33 mouse cellular contexts compared by ENCODE assay signal in the genomic region with DNA sequence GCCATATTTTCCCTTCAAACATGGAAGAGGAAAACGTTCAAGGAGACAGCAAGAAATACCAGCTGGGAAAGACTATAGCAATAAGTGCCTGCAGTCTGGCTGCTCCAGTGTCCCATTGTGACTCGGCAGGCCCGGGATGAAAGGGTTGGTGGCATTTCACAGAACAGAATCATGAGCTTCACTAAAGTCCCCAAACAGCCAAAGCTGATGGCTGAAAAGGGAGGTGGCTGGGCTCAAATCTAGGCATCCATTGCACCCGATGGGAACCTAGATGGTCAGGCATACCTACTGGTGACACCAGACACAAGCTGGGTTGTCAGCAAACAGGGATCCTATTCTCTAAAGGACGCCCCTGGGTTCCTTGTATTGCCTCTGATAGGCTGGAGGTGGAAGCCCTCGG. TPM values are rescaled to one million over a fixed set of nuclear protein-coding genes. Genes with fewer than 3 reads are reported as not detected.
DNase-seq lines count a peak whose midpoint lies in the region; ATAC-seq and TF ChIP-seq lines count a peak whose summit lies in the region.
"Had no signal": no experiment of that assay in that cellular context is flagged by ENCODE, and none has a peak within 500 bp of the region (broad histone marks: within the 10 kb centered on the region; RNA-seq: fewer than 3 reads in every experiment).

No protein-coding gene starts in this region.

- H3K4me3 ChIP-seq in kidney, embryonic 16.5 days (ENCODE audit: low read length), result no peak overlapping the region
- H3K4me3 ChIP-seq in megakaryocyte, embryonic 14.5 days (replicated peaks), result peak overlapping the region; percentile 1
- peak overlapping the region; percentile 54 for H3K4me3 ChIP-seq in small intestine, adult 2 months (ENCODE audit: low read depth, low read length)
- H3K4me3 ChIP-seq: forebrain, embryonic 10.5 days; forebrain, embryonic 13.5 days; heart, embryonic 12.5 days; heart, embryonic 15.5 days; hindbrain, embryonic 13.5 days had no signal

- no peak for ATAC-seq in kidney, embryonic 16.5 days (ENCODE audit: low FRiP score, low TSS enrichment)
- ATAC-seq in megakaryocyte, adult 5-6 weeks (ENCODE audit: poor library complexity, severe bottlenecking), result no peak
- ATAC-seq: forebrain, embryonic 13.5 days; forebrain, embryonic 16.5 days; hindbrain, embryonic 16.5 days; Patski had no signal

- H3K27ac ChIP-seq in kidney, embryonic 16.5 days (ENCODE audit: low read length), result peak overlapping the region; percentile 29; the same call in 1 of the 2 replicates
- H3K27ac ChIP-seq in small intestine, adult 2 months (ENCODE audit: insufficient read depth, low read depth, low read length), result peak overlapping the region; percentile 35
- H3K27ac ChIP-seq: forebrain, embryonic 10.5 days; forebrain, embryonic 13.5 days; hindbrain, embryonic 13.5 days had no signal

- no peak overlapping the region for H3K9ac ChIP-seq in kidney, embryonic 16.5 days (replicated peaks; ENCODE audit: low read length)
- H3K9ac ChIP-seq: forebrain, embryonic 13.5 days; heart, embryonic 15.5 days; hindbrain, embryonic 13.5 days had no signal

- no peak overlapping the region for H3K4me2 ChIP-seq in kidney, embryonic 16.5 days (replicated peaks; ENCODE audit: low read depth, low read length)
- H3K4me2 ChIP-seq: forebrain, embryonic 13.5 days; heart, embryonic 12.5 days; heart, embryonic 15.5 days; hindbrain, embryonic 13.5 days had no signal

- peaks cover 4% of the 10 kb centered on the region; the same call in 1 of the 2 replicates for H3K4me1 ChIP-seq in kidney, embryonic 16.5 days (ENCODE audit: insufficient read depth, low read length)
- peaks cover 33% of the 10 kb centered on the region for H3K4me1 ChIP-seq in megakaryocyte, embryonic 14.5 days
- H3K4me1 ChIP-seq in small intestine, adult 2 months (ENCODE audit: control insufficient read depth, insufficient read depth, insufficient read length, low read length), result peaks cover 21% of the 10 kb centered on the region

- WGBS in kidney, embryonic 16.5 days, result 83% methylated on average over 6 of the region's 6 CpGs
- 70% methylated on average over 6 of the region's 6 CpGs for WGBS in small intestine, adult 2 months

- H3K27me3 ChIP-seq in kidney, embryonic 16.5 days (ENCODE audit: insufficient read depth, low read length), result no peaks in the 10 kb centered on the region
- H3K27me3 ChIP-seq in megakaryocyte, embryonic 14.5 days (replicated peaks), result peaks cover 48% of the 10 kb centered on the region
- H3K27me3 ChIP-seq in small intestine, adult 2 months (ENCODE audit: control insufficient read depth, insufficient read depth, low read length), result no peaks in the 10 kb centered on the region
- H3K27me3 ChIP-seq: CH12.LX; forebrain, embryonic 13.5 days; heart, embryonic 12.5 days; heart, embryonic 15.5 days; hindbrain, embryonic 13.5 days; Patski had no signal

- no peak for TF ChIP-seq CTCF in small intestine, adult 2 months (IDR thresholded peaks at IDR 0.05; ENCODE audit: extremely low read depth, insufficient read length, insufficient replicate concordance, low read depth, low read length)

- DNase-seq in heart, postnatal 4 days, result peak; percentile 3
- no peak for DNase-seq in heart, adult 11 months
- DNase-seq in kidney, adult 18-20 months, result no peak
- DNase-seq: B cell, adult 2 months; cerebellum, adult 18-20 months; cerebellum, adult 9-10 months; cerebellum, postnatal 14 days; gastrocnemius, postnatal 10 days; gastrocnemius, postnatal 36 days; heart, postnatal 14 days had no signal

- H3K36me3 ChIP-seq in kidney, embryonic 16.5 days (ENCODE audit: insufficient read depth, low read length), result no peaks in the 10 kb centered on the region
- H3K36me3 ChIP-seq in megakaryocyte, embryonic 14.5 days (replicated peaks; ENCODE audit: low read length), result peaks cover 6% of the 10 kb centered on the region
- H3K36me3 ChIP-seq in small intestine, adult 2 months (ENCODE audit: control insufficient read depth, insufficient read depth, low read length), result peaks cover 2% of the 10 kb centered on the region
- H3K36me3 ChIP-seq: heart, embryonic 15.5 days; hindbrain, embryonic 13.5 days had no signal

- 0 out of 2 replicates have a peak, but pooled peaks cover 3% of the 10 kb centered on the region for H3K9me3 ChIP-seq in kidney, embryonic 16.5 days (ENCODE audit: low read length)
- peaks cover 8% of the 10 kb centered on the region for H3K9me3 ChIP-seq in megakaryocyte, embryonic 14.5 days
- H3K9me3 ChIP-seq: forebrain, embryonic 13.5 days; heart, embryonic 15.5 days; hindbrain, embryonic 13.5 days had no signal

- no peak for TF ChIP-seq POLR2A in small intestine, adult 2 months (IDR thresholded peaks at IDR 0.05; ENCODE audit: low read depth, low read length)

RNA-seq across cellular contexts. Expression of a gene that starts 0.4 kb away (rescaled TPM):
- total RNA-seq in heart, postnatal 4 days (2021), result not detected
- polyA plus RNA-seq in kidney, embryonic 16.5 days (2015; fragmentation: Nextera tagmentation; extraction: Ambion mirVana), result 11.4 and 13.4 TPM in 2 replicates
- polyA plus RNA-seq in megakaryocyte, embryonic 14.5 days (2012; ENCODE audit: insufficient read depth, low replicate concordance), result not detected in 2 replicates
- total RNA-seq in megakaryocyte, adult 5-6 weeks (2015), result not detected in 2 replicates
- total RNA-seq in megakaryocyte, adult 5-6 weeks (2017), result not detected in 2 replicates
- polyA plus RNA-seq in small intestine, adult 2 months (2012; rRNA removed), result 58.4 and 1,324 TPM in 2 replicates
- total RNA-seq: adrenal gland, adult 18-20 months; adrenal gland, postnatal 10 days; adrenal gland, postnatal 36 days; CH12.LX; G1E; gastrocnemius, adult 18-20 months; gastrocnemius, postnatal 10 days; gastrocnemius, postnatal 36 days; granulocyte monocyte progenitor cell, adult 5-6 weeks; heart, adult 8-10 months; heart, postnatal 14 days; hematopoietic stem cell, adult 5-6 weeks had no signal
- polyA plus RNA-seq: embryonic facial prominence, embryonic 11.5 days; embryonic facial prominence, embryonic 14.5 days; forebrain, embryonic 10.5 days; forebrain, embryonic 13.5 days; forebrain, embryonic 16.5 days; G1E; heart, embryonic 12.5 days; heart, embryonic 15.5 days; hindbrain, embryonic 13.5 days; hindbrain, embryonic 16.5 days; Patski had no signal

RNA-seq across cellular contexts. Expression of a gene that starts 20.8 kb away (rescaled TPM):
- under 1 TPM in 1 of 2 experiments, not detected in 1; 0.79 TPM for total RNA-seq in heart, postnatal 4 days (2021)
- 4.1 and 6.0 TPM in 2 replicates for polyA plus RNA-seq in kidney, embryonic 16.5 days (2015; fragmentation: Nextera tagmentation; extraction: Ambion mirVana)
- polyA plus RNA-seq in megakaryocyte, embryonic 14.5 days (2012; ENCODE audit: insufficient read depth, low replicate concordance), result not detected in 2 replicates
- total RNA-seq in megakaryocyte, adult 5-6 weeks (2015), result not detected in 2 replicates
- not detected in 2 replicates for total RNA-seq in megakaryocyte, adult 5-6 weeks (2017)
- 420 and 2,057 TPM in 2 replicates for polyA plus RNA-seq in small intestine, adult 2 months (2012; rRNA removed)
- total RNA-seq: adrenal gland, postnatal 10 days; adrenal gland, postnatal 36 days; gastrocnemius, adult 18-20 months; gastrocnemius, postnatal 10 days; gastrocnemius, postnatal 36 days; granulocyte monocyte progenitor cell, adult 5-6 weeks; heart, postnatal 14 days; hematopoietic stem cell, adult 5-6 weeks had no signal
- polyA plus RNA-seq: embryonic facial prominence, embryonic 11.5 days; embryonic facial prominence, embryonic 14.5 days; forebrain, embryonic 10.5 days; forebrain, embryonic 13.5 days; forebrain, embryonic 16.5 days; G1E; heart, embryonic 12.5 days; heart, embryonic 15.5 days; hindbrain, embryonic 13.5 days; hindbrain, embryonic 16.5 days had no signal

Comparison
In these comparisons a context has a peak if more than half of its experiments do, and no peak if none do; other contexts are left out.
1. RNA of a gene that starts 20.8 kb away (polyA plus RNA-seq): 420 to 2,057 TPM in small intestine, adult 2 months; 4.1 to 6.0 TPM in kidney, embryonic 16.5 days and not detected in megakaryocyte, embryonic 14.5 days; every median in the first group is over 10 times any median in the second.